Mouse (Mus musculus) urinary bladder, postnatal 14 days (tissue): Measurements from ENCODE around the gene Zfp637.
"Not testable (repeated sequence)": the region's sequence is repeated elsewhere in the genome, so short reads cannot be mapped to it uniquely, and the experiment has no call there.

Experiments
- DNase-seq: peaks from one replicate; pipeline ENCODE4 v3.0.0; 2021; ENCODE audit warnings: low spot score

The Zfp637 gene

DNA sequence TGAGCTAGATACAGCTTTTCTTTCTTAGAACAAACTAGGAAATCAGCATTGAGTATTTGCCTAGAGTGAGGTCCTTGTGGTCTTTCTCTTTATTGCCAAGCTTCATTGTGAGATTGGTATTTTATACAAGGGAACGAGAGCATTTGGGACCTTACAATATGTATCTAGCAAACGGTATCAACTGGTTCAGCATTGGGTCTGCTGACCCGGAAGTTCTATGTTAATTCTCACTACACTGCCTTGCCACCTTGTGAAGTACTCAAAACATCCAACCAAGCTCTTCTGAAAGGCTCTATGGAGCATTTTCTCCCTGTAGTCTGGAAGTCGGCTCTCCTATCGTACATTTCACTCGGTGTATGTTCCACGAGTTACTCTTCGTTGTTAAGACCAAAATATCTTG is 22.8 kb downstream of the Zfp637 start:
- DNase-seq, result no peak

DNA sequence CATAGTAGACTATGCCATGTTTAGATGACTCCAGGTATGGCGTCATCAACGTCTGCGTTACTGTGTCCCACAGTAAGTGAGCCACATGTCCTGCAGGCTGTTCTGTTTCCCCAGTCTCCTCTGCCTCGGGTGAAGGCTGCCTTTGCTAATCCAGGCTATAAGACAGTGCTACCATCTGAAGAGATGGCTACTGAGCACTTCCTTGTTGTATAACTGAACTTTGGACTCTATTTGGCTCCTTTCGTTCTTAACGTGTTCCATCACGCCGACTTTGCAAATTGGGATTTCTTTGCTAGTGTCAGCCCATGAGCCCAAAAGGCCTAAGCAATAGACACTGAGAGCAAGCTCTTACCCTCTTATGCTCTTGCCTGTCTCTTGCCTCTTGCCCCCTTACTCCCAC is 27.2 kb downstream of the Zfp637 start:
- no peak for DNase-seq

DNA sequence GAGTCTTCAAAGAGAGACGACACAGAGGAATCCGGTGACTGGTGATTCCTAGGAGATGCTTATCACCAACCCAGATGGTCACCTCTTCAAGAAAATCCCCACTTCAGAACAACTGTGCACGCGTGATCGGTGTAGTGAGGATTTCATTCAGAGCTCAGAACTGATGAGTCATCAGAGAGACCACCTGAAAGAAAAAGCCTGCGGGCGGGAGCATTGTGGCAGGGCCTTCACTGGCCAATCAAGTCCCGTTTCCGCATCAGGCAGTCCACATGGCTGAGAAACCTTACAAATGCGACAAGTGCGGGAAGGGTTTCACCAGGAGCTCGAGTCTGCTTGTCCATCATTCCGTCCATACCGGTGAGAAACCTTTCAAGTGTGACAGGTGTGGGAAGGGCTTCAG is 30.1 kb downstream of the Zfp637 start:
- no peak for DNase-seq

DNA sequence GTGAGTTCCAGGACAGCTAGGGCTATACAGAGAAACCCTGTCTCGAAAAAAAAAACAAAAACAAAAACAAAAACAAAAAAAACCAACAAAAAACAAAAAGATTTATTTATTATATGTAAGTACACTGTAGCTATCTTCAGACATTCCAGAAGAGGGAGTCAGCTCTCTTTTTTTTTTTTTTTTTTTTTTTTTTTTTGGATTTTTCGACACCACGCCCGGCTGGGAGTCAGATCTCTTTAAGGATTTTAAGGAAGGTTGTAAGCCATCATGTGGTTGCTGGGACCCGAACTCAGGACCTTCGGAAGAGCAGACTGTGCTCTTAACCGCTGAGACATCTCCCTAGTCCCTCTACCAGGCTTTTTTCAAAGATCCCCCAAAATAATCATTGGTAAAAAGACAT is 32.5 kb downstream of the Zfp637 start:
- DNase-seq, result not testable (repeated sequence)

DNA sequence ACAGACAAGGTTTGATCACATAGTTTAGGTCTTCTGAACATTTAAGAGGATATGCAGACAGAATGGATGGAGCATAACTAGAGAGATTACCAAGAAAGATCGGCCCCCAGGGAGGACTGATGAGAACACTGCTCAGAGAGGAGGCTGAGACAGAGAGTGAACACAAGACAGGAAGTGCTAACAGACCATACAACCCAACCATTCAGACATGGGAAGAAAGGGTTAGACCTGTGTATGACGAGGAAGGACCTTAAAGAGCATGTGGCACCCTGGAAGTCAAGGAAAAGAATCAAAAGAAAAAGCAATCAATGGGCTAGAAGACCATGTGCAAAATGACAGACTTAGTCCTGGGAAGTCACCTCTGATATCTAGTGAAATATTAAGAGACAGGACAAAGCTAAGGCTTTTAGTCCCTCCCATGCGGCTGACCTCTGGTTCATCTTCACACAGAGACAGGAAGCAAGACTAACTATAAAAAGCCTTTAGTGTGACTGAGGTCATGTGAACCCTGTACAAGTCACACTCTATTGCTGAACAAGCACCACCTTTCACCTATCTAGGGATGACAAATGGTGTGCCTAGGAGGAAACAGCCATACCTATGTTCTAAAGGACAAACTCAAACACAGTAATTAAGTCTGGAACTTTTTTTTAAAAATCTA is 33.8 kb downstream of the Zfp637 start:
- no peak for DNase-seq

DNA sequence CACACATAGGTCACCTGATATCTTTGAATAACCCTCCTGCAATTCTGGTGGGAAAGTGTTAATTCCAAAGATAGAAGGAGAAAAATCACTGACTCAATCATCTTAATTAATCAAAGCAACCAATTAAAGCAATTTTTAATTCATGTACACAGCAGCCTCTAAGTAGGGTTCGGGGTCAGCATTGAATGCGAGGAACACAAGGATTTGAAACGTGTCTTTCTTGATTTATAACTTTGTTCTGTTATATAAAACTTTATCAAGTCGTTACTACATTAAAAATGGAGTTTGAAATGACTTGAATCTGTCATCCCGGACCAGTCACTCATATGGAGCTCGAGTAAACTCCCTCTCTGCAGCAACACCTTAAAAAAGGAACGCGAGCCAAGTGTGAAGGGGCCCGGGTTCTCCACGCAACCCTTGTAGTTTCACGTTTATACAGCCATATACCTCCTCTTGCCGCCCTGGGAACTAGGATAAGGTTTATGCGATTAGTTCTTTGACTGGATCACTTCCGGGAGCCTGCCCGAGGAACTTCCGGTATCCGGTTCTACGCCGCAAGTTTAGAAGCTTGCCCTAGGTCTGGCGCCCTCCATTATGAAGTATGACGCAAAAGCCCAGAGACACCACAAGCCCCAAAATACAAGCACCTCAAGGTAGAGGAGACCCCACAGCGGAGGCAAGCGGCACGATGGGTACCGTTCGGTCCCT is 37.9 kb downstream of the Zfp637 start:
- peak; percentile 90 for DNase-seq

DNA sequence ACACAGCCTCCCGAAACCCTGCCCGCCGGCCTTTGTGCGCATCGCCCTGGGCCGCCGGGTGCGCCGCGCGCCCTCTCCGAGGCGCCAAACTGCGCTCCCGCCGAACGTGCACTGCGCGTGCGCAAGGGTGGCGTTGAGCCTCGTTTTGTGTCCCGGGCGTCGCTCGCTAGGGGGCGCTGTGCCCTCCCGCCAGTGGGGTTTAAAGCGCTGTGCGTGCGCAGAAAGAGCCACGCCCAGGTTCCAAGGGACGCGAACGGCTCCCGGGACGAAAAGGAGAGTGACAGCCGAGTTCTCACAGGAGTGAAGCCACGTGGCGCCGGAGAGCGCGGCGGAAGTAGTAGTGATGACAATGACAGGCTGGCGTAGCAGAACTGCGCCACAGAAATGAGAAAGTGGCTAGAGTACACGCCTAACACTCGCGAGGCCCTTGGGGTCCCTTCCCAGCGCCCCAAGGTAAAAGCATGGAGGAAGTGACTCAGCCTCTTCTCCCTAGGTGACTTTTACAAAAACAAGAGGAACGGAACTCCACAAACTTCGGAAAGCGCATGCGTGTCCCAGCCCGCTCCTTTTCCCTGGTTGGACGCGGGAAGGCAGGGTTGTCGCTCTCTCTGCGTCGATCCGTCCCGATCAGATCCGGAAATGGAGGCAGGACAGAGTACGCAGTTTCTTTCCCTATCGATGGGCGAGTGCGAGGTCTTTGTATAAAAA is 38.6 kb downstream of the Zfp637 start:
- DNase-seq, result peak; percentile 99

DNA sequence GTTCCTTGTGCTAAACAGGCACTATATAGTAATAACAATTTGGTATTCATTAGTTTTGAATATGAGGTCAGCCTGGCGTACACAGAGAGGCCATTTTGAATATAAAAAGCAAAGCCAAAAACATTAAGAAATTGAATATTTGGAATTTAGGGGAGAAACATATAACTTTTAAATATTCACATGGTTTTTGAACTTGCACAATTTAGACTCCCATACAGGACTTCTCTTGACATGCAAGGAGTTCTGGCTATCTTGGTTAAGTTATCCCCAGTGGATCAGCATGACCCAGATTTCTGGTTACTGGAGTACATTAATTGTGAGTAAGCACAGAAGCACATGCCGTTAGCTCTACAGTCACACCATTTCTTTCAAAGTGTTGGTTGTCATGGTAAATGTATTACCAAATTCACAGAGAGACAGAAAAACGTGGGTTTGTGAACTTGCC is 39.4 kb downstream of the Zfp637 start:
- DNase-seq, result no peak

DNA sequence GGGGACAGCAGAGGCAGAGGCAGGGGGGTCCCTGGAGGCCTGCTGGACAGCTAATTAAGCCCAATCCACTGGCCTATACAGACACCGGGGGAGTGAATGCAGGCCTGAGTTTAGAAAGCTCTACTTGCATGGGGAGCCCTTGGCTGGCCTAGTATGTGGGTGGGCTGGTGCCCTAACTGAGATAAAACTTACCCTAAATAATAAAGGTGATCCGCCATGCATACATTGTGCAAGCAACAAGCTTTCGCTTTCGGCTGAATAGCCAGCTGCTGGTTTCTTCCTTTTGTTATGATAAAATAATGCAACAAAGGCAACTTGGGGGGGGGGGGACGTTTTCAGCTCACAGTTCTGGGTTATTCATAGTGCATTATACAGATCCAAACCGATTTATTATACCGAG is 40.2 kb downstream of the Zfp637 start:
- no peak for DNase-seq

DNA sequence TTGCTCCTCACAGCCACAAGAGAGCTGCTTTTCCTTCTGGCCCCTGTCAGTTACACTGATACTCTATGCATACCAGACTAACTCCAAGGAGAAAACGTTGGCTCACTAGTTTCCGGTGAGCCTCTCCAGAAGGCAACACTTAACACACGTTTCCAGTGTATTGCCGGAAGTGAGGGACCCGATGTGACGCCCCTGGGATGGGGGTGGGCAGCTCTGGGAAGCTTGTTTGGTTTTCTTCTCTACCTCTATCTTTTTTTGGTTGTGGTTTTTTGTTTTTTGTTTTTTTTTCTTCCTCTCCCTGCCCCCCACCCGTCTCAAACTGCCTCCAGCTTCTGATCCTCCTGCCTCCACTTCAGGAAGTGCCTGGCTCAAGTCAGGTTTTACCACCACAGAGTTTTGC is 41.0 kb downstream of the Zfp637 start:
- no peak for DNase-seq

DNA sequence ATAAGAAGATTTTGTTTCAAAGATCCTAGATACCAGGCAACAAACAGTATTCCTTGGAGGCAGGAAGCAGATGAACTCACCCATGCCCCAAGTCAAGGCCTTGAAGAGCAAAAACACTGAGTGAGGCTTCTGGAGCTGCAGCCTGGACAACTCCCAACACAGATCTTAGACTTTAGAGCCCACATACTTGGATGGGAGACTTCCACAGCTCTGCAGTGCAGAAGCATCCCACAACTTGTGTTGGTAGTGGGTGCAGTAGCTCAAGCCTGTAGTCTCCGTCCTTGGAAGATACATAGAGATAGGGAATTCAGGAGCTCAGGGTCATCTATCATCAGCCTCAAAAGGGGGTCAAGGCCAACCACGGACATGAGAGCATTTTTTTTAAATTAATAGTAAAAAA is 45.0 kb downstream of the Zfp637 start:
- DNase-seq, result no peak

DNA sequence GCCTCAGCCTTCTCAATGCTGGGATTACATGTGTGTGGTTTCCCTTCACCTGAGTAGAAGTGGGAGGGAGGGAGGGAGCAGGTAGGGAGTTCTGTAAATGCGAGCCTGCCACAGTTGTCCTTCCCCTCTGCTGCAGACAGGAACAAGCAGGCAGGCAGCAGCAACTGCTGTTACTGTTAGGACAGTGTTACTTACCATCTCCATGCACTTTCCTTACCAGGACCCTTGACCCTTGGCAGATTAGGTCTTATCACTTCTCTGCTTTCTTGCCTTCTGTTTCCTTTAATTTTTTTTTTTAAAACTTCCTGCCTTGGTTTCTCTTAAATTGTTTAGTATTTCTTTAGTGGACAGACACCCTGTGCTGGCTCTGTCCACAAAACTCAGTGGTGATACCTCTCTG is 47.1 kb downstream of the Zfp637 start:
- DNase-seq, result no peak

DNA sequence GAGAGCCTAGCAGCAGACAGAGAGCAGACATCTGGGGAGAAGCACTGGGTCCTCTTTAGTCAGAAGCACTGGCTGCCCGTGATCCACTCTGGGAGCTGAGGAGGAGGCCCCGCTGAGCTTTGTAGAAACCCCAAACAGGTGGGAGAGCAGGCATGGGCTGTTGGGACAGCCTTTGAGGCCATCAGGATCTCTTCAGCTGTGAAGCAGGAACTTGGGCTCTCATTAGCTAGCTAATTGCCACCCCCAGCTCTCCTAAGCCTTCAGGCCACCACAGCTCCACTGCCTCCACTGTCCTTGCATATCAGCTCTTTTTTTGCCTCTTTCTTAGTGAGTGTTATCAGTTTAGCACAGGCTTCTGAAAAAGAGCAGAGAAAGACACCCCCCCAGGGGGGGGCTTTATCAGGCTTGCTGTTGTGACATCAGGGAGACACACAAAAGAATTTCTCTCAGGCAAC is 47.7 kb downstream of the Zfp637 start:
- no peak for DNase-seq

DNA sequence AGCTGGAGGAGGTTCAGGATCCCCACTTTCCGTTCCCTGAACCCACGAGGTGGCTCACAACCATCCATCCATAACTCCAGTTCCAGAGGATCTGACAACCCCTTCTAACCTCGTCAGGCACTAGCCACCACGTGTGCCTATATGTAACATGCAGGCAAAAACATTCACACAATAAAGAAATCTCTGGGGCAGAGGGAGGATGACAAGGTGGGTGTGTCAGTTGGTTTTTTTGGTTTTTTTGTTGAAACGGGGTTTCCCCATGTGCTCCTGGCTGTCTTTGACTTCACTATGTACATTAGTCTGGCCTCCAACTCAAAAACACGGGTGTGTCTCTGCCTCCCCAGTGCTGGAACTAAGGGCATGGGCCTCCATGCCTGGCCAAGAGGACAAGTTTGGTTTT is 49.3 kb downstream of the Zfp637 start:
- no peak for DNase-seq

DNA sequence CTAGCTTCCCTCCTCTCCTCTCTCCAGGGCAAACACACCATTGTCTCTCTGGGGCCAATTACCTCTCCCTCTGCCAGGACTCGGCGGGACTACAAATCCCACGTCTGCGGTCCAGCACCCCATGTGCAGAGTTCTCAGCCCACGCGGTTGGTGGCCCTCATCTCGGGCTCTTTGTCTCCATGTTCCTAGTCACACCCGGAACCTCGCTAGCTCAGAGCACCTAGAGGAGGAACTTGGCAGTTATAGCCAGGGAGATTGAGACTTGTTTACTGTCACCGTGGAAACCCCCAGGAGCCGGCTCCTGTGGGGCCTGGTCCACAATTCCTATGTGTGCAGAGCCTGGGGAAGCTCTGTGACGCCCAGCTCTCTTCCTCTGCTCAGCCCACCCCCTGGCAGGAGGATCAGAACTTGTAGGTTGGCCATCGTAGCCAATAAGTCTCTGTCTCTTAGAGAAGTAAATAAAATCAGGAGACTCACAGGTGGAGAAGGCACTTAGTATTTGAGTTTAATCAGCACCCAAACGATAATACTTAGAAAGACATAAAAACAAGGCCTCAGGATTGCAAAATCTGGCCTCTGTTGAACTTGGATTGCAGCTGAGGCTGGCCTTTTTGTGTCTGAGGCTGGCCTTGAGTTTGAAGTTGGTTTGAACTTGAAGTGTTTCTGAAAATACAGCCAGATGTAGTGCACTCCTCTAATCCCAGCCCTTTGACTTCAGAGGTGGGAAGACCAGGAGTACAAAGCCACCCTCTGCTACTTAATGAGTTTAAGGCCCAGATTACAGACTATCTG is 50.6 kb downstream of the Zfp637 start:
- no peak for DNase-seq

DNA sequence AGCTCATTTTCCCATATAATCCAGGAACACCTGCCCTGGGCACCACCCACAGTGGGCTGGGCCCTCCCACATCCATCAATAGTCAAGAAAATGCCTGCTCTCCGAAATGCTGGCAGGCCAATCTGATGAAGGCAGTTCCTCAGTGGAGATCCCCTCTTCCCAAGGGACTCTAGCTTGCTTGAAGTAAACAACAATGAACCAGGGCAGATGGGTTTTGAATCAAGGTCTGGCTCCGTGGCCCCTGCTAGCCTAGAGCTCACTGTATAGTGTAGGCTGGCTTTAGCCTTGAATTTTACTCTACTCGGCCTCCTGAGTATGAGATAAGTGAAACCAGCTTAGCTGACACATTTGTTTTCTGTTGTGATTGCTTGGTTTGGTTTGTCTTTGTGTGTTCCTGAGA is 51.4 kb downstream of the Zfp637 start:
- DNase-seq, result no peak

DNA sequence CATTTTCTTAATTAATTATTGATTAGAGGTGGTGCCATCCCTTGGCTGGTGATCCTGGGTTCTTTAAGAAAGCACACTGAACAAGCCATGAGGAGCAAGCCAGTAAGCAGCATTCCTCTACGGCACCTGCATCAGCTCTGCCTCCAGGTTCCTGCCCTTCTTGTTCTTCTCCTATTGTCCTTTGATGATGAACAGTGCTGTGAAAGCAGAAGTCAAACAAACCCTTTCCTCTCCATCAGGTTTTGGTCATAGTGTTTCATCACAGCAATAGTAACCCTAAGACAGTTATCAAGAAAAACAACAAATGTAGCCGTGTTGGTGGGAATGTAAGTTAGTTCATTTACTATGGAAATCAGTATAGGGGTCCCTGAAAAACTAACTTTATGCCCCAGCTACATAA is 52.5 kb downstream of the Zfp637 start:
- no peak for DNase-seq
